Mouse (Mus musculus): ENCODE data around the gene Sik2. TPM values are rescaled to one million over a fixed set of nuclear protein-coding genes. Genes with fewer than 3 reads are reported as not detected.

The Sik2 gene
- total RNA-seq, 2 experiments from 2014 or later, result 48.8 to 49.8 TPM

GRCm38 (mm10) chr9:50884741-50885599 is 123.9 kb downstream of the Sik2 start:
- peak; percentile 44 to 60 for DNase-seq (ENCODE audit: extremely low spot score in 1 of 2, low spot score in 2 of 2)
- intact Hi-C loops (cut with DNase I), result no loop called here

- intact Hi-C loops (cut with DNase I), result no loop called here
- DNase-seq (ENCODE audit: extremely low spot score in 1 of 2, low spot score in 2 of 2), result no peak
Observed at GRCm38 (mm10) chr9:50884093-50884492, 124.8 kb downstream of the Sik2 start.

DNA sequence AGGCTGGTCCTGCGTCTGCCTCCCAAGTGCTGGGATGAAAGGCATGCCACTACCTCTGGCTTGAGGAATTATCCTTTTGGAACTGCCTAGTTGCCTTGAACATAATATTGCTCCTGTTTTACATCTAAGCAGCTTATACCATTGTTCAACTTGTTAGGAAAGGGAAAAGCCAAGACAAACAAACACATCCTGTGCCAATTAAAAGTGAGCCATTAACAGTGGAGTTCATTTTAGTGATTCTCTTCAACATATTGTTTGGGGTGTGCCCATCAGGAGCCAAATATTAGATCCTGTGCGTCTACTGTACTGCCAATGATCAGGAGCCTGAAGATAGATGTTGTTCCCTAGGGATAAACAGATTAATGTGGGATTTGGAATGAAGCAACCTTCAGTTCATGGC is 126.7 kb downstream of the Sik2 start:
- intact Hi-C loops (cut with DNase I), result no loop called here
- DNase-seq (ENCODE audit: extremely low spot score in 1 of 2, low spot score in 2 of 2), result no peak

- intact Hi-C loops (cut with DNase I), result no loop called here
- DNase-seq (ENCODE audit: extremely low spot score in 1 of 2, low spot score in 2 of 2), result no peak
Observed at GRCm38 (mm10) chr9:50877431-50877830, 131.4 kb downstream of the Sik2 start.

DNA sequence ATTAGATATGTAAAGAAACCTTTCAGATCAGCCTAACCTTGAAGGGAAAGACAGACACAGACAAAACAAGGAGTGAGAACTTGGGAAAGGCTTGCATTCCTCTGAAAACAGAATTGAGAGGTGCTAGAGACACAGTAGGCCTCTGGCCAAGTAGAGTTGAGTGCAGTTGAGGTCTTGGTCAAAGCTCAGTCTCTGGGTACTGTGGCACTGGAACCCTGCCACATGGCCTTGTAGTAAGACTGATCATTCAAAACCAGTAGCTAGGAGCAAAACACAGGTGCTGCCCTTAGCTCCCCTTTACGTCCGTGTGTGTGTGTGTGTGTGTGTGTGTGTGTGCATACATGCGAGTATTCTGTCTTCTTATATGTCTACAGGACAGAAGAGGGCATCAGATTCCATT is 132.6 kb downstream of the Sik2 start:
- no peak for DNase-seq (ENCODE audit: extremely low spot score in 1 of 2, low spot score in 2 of 2)
- intact Hi-C loops (cut with DNase I), result no loop called here

DNA sequence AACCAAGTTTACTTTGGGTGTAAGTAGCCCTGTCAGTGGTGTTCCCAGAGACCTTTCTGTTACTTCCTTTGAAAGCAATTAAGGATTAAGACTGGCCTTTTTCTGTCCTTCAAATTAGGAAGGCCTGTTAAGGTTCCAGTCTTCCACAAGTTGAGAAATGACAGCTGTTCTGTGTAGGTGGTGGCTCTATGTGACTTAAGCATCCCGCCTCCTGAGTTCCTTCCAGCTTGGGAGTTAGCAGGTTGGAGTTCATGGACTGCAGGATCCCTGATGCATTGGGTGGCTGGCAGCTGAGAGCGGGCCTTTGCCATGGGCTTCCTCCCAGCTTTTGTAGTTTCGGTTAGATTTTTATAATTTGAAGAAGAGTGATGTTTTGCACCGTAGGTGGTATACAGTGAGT is 133.4 kb downstream of the Sik2 start:
- no peak for DNase-seq (ENCODE audit: extremely low spot score in 1 of 2, low spot score in 2 of 2)
- intact Hi-C loops (cut with DNase I), result no loop called here

DNA sequence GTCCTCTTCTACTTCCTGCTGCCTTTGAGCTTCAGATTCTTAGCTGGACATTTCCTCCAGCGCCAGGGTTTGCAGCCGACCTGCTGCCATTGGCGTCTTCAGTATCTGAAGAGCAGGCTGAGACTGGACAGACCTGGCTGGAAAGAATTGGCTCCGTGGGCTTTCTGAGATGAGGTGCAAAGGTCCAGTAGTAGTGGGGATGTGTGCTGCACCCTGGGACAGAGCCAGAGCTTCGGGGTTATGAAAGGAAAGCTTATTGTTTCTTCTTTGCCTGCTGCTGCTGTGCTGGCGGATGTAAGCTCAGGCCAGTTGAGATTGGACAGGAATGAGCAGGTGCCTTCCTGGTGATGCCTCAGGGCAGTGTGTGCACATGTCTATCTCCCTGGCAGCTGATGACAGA is 134.8 kb downstream of the Sik2 start:
- intact Hi-C loops (cut with DNase I), result no loop called here
- DNase-seq (ENCODE audit: extremely low spot score in 1 of 2, low spot score in 2 of 2), result no peak

- no peak for DNase-seq (ENCODE audit: extremely low spot score in 1 of 2, low spot score in 2 of 2)
- intact Hi-C loops (cut with DNase I), result no loop called here
Observed at GRCm38 (mm10) chr9:50873210-50873609, 135.7 kb downstream of the Sik2 start.

DNA sequence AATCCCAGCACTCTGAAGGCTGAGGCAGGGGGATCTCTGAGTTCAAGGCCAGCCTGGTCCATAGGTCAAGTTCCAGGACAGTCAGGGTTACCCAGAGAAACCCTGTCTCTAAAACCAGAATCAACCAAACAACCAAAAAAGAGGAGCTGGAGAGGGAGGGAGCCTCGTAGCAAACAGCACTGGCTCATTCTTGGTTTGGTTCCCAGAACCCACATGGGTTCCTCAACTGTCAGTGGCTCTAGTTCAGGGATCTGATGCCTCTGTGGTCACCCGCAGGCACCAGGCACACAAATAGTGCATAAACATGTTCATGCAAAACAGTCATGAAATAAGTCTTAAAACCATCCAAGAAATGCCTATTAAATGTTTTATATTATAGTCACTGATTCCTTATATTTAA is 140.7 kb downstream of the Sik2 start:
- intact Hi-C loops (cut with DNase I), result no loop called here
- no peak for DNase-seq (ENCODE audit: extremely low spot score in 1 of 2, low spot score in 2 of 2)

DNA sequence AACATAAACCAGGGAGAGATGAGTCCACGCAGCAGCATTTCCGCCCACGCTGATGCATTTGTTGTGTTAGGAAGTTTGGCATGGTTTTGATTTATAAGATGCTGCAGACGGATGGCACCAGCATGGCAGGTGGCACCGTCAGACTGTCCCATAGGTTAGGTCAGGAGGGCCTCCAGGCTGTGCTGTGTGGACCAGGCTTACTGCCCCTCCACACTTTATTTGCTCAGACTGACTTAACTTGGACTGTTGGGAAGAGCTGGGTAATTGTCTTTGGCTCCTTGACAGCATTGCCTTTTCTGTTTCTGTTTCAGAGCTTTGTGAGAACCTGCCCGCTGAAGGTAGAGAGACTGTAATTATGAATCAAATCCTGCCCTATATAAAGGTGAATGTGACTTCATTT is 141.9 kb downstream of the Sik2 start:
- intact Hi-C loops (cut with DNase I), result no loop called here
- no peak for DNase-seq (ENCODE audit: extremely low spot score in 1 of 2, low spot score in 2 of 2)

- intact Hi-C loops (cut with DNase I), result no loop called here
- no peak for DNase-seq (ENCODE audit: extremely low spot score in 1 of 2, low spot score in 2 of 2)
Observed at GRCm38 (mm10) chr9:50865803-50866202, 143.1 kb downstream of the Sik2 start.

- intact Hi-C loops (cut with DNase I), result no loop called here
- no peak for DNase-seq (ENCODE audit: extremely low spot score in 1 of 2, low spot score in 2 of 2)
Observed at GRCm38 (mm10) chr9:50864877-50865276, 144.0 kb downstream of the Sik2 start.

GRCm38 (mm10) chr9:50863824-50864223 is 145.0 kb downstream of the Sik2 start:
- intact Hi-C loops (cut with DNase I), result no loop called here

DNA sequence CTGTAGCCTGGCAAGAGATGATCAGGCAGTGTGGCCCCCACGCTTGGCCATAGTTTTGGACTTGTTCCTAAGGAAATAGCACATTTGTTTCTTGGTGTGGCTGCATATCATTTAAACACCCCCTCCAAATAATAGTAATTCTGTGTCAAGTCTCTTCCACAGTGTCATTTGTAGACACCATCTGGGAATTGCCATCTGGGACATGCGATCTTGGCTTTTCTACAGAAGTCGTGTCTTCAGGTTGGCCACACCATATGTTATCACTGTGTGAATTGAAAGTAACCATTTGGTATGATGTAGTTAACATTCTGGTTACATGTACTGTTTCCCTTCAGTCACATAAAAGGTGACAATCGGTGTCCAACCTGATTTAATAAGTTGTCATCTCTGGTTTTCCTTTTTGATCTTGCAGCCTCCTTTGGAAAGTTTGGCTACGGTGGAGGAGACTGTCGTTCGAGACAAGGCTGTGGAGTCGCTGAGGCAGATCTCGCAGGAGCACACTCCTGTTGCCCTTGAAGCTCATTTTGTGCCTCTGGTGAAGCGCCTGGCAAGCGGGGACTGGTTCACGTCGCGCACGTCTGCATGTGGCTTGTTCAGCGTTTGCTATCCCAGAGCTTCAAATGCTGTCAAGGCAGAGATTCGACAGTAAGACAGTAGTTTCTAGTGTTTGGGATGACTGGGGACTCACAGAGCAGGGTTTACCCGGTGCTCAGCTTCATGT is 147.6 kb downstream of the Sik2 start:
- intact Hi-C loops (cut with DNase I), result no loop called here
- no peak for DNase-seq (ENCODE audit: extremely low spot score in 1 of 2, low spot score in 2 of 2)

More at GRCm38 (mm10) chr9:50863824-50864223, 145.0 kb downstream of the Sik2 start:
- DNase-seq (ENCODE audit: extremely low spot score in 1 of 2, low spot score in 2 of 2), result no peak

- intact Hi-C loops (cut with DNase I), result loop anchor here (10.0 kb wide), 1 partner anchor 436 kb away; no protein-coding TSS in a partner anchor
- DNase-seq (ENCODE audit: extremely low spot score in 1 of 2, low spot score in 2 of 2), result no peak
Observed at GRCm38 (mm10) chr9:50858681-50859080, 150.2 kb downstream of the Sik2 start.

DNA sequence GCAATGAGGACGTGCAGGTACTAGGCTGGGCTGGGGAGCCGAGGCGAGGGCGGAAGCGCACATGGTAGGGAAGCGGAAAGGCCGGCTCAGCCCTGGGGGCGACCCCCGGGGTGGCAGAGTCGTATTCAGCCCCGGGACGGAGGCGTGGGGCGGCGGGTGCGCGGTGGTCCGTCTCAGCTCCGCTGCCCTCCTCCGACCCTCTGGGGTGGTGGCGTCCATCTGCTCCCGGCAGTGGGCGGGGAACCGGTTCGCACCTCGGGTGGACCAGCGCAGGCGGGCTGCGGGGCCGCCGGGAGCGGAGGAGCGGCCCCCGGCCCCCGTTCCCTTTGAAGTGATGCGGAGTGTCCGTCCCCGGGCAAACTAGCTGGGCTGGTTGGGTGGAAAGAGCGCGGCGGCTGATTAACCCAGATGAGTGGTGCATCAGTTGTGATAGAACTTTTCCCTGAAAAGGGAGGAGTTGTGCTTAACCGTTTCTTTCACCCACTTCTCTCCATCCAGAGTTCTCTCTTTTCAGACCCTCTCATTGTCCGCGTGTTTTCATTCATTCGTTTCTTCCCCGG is 151.7 kb downstream of the Sik2 start:
- peak in 1 of 2 experiments; percentile 70 for DNase-seq (ENCODE audit: extremely low spot score in 1 of 2, low spot score in 2 of 2)
- intact Hi-C loops (cut with DNase I), result loop anchor here (2.0 to 10.0 kb wide), 2 partner anchors 152 to 438 kb away; partner anchors contain the start of gene Sik2

DNA sequence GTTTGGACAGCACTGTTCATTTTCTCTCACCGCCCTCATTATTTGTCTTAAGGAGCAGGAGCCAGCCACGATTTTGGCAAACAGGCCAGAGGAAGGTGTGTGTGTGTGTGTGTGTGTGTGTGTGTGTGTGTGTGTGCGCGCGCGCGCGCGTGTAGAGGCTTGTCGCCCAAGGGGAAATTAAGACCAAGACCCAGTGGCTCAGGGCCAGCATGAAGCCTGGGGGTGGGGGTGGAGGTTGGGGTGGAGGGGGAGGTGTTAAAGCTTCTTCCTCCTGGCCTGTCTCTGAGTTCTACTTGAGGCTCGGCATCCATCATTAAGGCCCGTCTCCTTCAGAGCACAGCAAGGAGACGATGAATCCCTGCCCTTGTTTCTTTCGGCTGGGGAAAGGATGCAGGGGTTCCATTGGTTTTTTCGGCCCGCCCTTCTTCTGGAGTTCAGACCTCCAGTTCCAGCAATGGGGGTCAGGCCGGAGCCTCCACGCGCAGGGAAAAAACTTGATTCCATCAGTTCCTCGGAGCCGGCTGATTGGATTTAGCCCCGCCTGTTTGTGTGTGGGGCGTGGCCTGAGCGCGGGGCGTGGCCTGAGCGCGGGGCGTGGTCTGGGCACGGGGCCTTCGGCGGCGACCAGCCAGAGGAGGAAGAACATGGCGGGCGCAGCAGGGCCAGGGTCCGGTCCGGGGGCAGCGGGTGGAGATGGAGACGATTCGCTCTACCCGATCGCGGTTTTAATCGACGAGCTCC is 152.4 kb downstream of the Sik2 start:
- intact Hi-C loops (cut with DNase I), result loop anchor here (2.0 to 10.0 kb wide), 2 partner anchors 152 to 438 kb away; partner anchors contain the start of gene Sik2

GRCm38 (mm10) chr9:50855780-50856179 is 153.1 kb downstream of the Sik2 start:
- intact Hi-C loops (cut with DNase I), result loop anchor here (2.0 to 10.0 kb wide), 2 partner anchors 153 to 439 kb away; partner anchors contain the start of gene Sik2
- DNase-seq (ENCODE audit: extremely low spot score in 1 of 2, low spot score in 2 of 2), result no peak

More for the DNA sequence above, 152.4 kb downstream of the Sik2 start:
- DNase-seq (ENCODE audit: extremely low spot score in 1 of 2, low spot score in 2 of 2), result peak; percentile 87 to 90
